Mouse (Mus musculus) intestine, postnatal 0 days (tissue): ENCODE results near the gene Mapk12. TPM values are rescaled to one million over a fixed set of nuclear protein-coding genes. Genes with fewer than 3 reads are reported as not detected.
A peak's percentile ranks its signal among the peaks of the same experiment; 100 is the strongest.

ENCODE experiments used
- ATAC-seq: fragments of 200-750 bp; cut with Nextera tagmentation; 2 replicates; pipeline ENCODE4 v1.8.0; 2017; ENCODE audit warnings: mild to moderate bottlenecking, moderate TSS enrichment, moderate library complexity
- H3K27ac ChIP-seq: fragments of 300-500 bp; sonication (generic); 2 replicates; pipeline ENCODE4 v1.5.1; 2014; ENCODE audit warnings: mild to moderate bottlenecking, low read depth, low read length, moderate library complexity
- H3K27me3 ChIP-seq: fragments of 300-500 bp; sonication (generic); replicated peaks from 2 replicates; pipeline ENCODE4 v1.6.1; 2014; ENCODE audit warnings: low read length, mixed read lengths; ENCODE audit not compliant: control insufficient read depth, insufficient read depth
- H3K36me3 ChIP-seq: fragments of 300-500 bp; sonication (generic); 2 replicates; pipeline ENCODE4 v1.6.1; 2014; ENCODE audit warnings: mild to moderate bottlenecking, moderate library complexity; ENCODE audit not compliant: control insufficient read depth, insufficient read depth
- H3K4me1 ChIP-seq: fragments of 300-500 bp; sonication (generic); replicated peaks from 2 replicates; pipeline ENCODE4 v1.6.1; 2014; ENCODE audit warnings: antibody characterized with exemption, low read length, mixed read lengths; ENCODE audit not compliant: control insufficient read depth, insufficient read depth
- H3K4me2 ChIP-seq: fragments of 300-500 bp; sonication (generic); replicated peaks from 2 replicates; pipeline ENCODE4 v1.6.1; 2014; ENCODE audit warnings: low read depth, mild to moderate bottlenecking, moderate library complexity
- H3K4me3 ChIP-seq: fragments of 300-500 bp; sonication (generic); 2 replicates; pipeline ENCODE4 v1.5.1; 2014; ENCODE audit warnings: low read depth, low read length
- H3K9ac ChIP-seq: fragments of 300-500 bp; sonication (generic); 2 replicates; pipeline ENCODE4 v1.6.1; 2014; ENCODE audit warnings: mild to moderate bottlenecking, low read depth, low read length
- H3K9me3 ChIP-seq: fragments of 300-500 bp; sonication (generic); 2 replicates; pipeline ENCODE4 v1.6.1; 2016; ENCODE audit warnings: mixed run types; ENCODE audit not compliant: control insufficient read depth
- CTCF ChIP-seq: sonication (generic); IDR thresholded peaks from 2 replicates; pipeline ENCODE4 v1.5.1; 2016; ENCODE audit warnings: low read depth, mild to moderate bottlenecking, control low read depth, antibody characterized with exemption, moderate library complexity
- WGBS: fragments of 180-500 bp; shearing (Covaris S2); extraction: QIAGEN DNeasy Blood & Tissue Kit; methylation state at CpG from one replicate; pipeline ENCODE4 v1.1.7; 2014; 5-methylcytosine and 5-hydroxymethylcytosine counted together
- microRNA-seq: library from miRNA; unstranded; fragments of <30 nt; microRNA quantifications from one replicate; pipeline ENCODE4, GENCODE M21; 2016
- polyA plus RNA-seq: library from polyadenylated mRNA; unstranded; fragments of >200 nt; fragmentation: Nextera tagmentation; extraction: Ambion mirVana; gene quantifications from 2 replicates; pipeline ENCODE4 v1.2.1, GENCODE M21; 2015

Mapk12 gene
- polyA plus RNA-seq, 1 experiment from 2014 or later = 2.7 TPM

DNA sequence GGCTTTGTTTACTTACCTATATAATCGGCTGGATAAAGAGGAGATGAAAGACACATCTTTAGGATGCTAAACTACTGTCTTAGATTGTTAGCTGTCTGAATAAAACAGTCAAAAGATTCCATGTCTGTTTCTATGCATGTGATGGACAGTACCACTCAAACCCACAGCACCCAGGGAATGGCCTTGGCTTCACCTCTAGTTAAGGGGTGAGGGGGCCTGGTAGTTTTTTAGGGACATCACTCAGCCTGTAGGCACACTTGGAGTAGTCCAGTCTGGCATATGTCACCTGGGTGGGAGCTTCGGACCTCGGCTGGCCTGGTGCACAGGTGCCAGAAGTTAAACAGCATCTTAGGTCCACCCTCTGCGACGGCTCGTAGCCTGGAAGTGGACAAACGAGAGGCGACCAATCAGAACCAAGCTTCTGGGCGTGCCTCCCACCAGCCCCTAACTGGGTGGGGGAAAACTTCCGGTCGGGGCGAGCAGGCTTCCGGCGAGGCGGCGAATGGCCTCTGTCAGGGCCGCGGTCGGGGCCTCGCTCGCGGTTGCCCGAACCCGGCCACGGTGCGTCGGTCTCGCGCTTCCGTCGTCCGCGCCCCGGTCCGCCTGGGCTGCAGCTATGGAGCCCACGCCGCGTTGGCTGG lies 51.8 kb downstream of the Mapk12 start, which contains the start of gene Selenoo:
Gene Selenoo, plus strand, starts transcription at position 478 of the 641 bp plus-strand sequence.
- Histone ChIP-seq H3K4me3 (peak within 1 kb of the TSS; percentile 88), H3K4me2 (peak within 1 kb of the TSS; percentile 87), H3K27ac (peak within 1 kb of the TSS; percentile 95), H3K36me3 (peaks cover 46% of the 10 kb centered on the region), H3K9ac (peak within 1 kb of the TSS; percentile 94), H3K4me1 (0 out of 2 replicates have a peak, but pooled peaks cover 7% of the 10 kb centered on the region), H3K9me3 (no peaks in the 10 kb centered on the region), H3K27me3 (no peaks in the 10 kb centered on the region)
- TF ChIP-seq CTCF = no peak
- peak; percentile 85 for ATAC-seq
- WGBS = under 1% methylated on average over 38 of the region's 38 CpGs

DNA sequence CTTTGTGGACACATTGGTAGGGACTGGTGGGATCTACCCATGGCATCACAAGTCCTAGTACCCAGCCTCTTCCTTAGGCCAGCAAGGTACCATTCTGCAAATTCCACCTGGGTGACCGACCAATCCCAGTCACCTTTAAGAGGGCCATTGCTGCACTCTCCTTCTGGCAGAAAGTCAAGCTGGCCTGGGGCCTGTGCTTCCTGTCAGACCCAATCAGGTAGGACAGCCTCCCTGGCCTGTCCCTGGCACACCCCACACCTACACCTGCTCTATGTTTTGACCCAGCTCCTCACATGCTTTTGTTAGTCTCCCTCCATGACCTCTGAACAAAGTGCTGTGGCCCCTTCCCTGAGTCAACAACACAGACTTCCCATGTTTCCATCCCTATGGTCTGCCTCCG lies 55.7 kb downstream of the Mapk12 start:
- Histone ChIP-seq H3K27me3 (no peaks in the 10 kb centered on the region), H3K9me3 (no peaks in the 10 kb centered on the region), H3K4me1 (0 out of 2 replicates have a peak, but pooled peaks cover 2% of the 10 kb centered on the region), H3K4me2 (no peak overlapping the region), H3K4me3 (no peak overlapping the region), H3K36me3 (peaks cover 63% of the 10 kb centered on the region), H3K9ac (no peak overlapping the region), H3K27ac (no peak overlapping the region)
- TF ChIP-seq CTCF = no peak
- WGBS = 87% methylated on average over 2 of the region's 2 CpGs
- ATAC-seq = no peak

DNA sequence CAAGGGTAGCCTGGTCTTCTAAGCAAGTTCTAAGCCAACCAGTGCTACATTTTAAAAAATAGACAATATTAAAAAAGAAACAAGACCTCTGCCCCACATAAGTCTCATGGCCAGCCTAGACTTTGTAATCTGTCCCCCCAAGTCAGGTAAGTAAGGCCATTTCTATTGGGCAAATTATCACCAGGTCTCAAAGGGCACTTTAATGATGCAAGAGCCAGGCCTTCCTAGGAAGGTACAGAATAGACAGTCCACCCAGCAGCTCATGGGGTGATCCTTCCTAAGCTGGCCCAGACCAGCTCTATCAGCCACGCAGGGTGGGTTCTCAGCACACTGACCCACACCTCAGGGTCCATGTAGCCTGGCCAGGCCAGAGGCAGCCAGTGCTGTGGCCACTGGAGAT lies 56.6 kb downstream of the Mapk12 start:
- TF ChIP-seq CTCF = no peak
- ATAC-seq = no peak
- Histone ChIP-seq H3K27me3 (no peaks in the 10 kb centered on the region), H3K9ac (no peak overlapping the region), H3K4me3 (no peak overlapping the region), H3K9me3 (no peaks in the 10 kb centered on the region), H3K4me1 (no peaks in the 10 kb centered on the region), H3K4me2 (no peak overlapping the region), H3K27ac (peak overlapping the region; percentile 62; the same call in 1 of the 2 replicates), H3K36me3 (peaks cover 65% of the 10 kb centered on the region)
- WGBS = 92% methylated on average over 1 of the region's 1 CpGs

Small RNAs within 50 kb of the gene (microRNA-seq; reads per million reads assigned to microRNA genes)
- gene Mir6958 (2.2 reads per million), gene Mir7118 (0.82 reads per million)

Other genes starting within 250 kb of the Mapk12 start
- not detected in 2 replicates for gene Ttll8, start 186.3 kb downstream of the Mapk12 start, polyA plus RNA-seq
- not detected in 2 replicates for gene Mlc1, start 161.7 kb downstream of the Mapk12 start, polyA plus RNA-seq
- not detected in 2 replicates for gene Mov10l1, start 157.8 kb downstream of the Mapk12 start, polyA plus RNA-seq
- gene Panx2, start 81.0 kb downstream of the Mapk12 start, polyA plus RNA-seq = 0.26 and 0.48 TPM in 2 replicates
- gene Trabd, start 65.6 kb downstream of the Mapk12 start, polyA plus RNA-seq = 32.5 and 33.0 TPM in 2 replicates
- gene Selenoo, start 51.6 kb downstream of the Mapk12 start, polyA plus RNA-seq = 9.6 and 10.4 TPM in 2 replicates
- gene Tubgcp6, start 17.6 kb downstream of the Mapk12 start, polyA plus RNA-seq = 3.6 and 4.2 TPM in 2 replicates
- 7.6 and 8.6 TPM in 2 replicates for gene Hdac10, start 12.0 kb downstream of the Mapk12 start, polyA plus RNA-seq
- gene Mapk11, start 8.9 kb upstream of the Mapk12 start, polyA plus RNA-seq = 1.6 and 1.9 TPM in 2 replicates
- gene Plxnb2, start 40.1 kb upstream of the Mapk12 start, polyA plus RNA-seq = 71.5 and 74.0 TPM in 2 replicates
- gene Dennd6b, start 55.8 kb upstream of the Mapk12 start, polyA plus RNA-seq = 3.2 and 3.4 TPM in 2 replicates
- 17.7 and 21.3 TPM in 2 replicates for gene Ppp6r2, start 70.8 kb upstream of the Mapk12 start, polyA plus RNA-seq
- gene Sbf1, start 174.6 kb upstream of the Mapk12 start, polyA plus RNA-seq = 22.2 and 24.2 TPM in 2 replicates
- gene Adm2, start 182.0 kb upstream of the Mapk12 start, polyA plus RNA-seq = 0.14 TPM in 1 of 2 replicates, not detected in the other
- not detected in 2 replicates for gene Miox, start 193.7 kb upstream of the Mapk12 start, polyA plus RNA-seq
- gene Lmf2, start 215.0 kb upstream of the Mapk12 start, polyA plus RNA-seq = 19.1 and 20.5 TPM in 2 replicates
- gene Ncaph2, start 215.0 kb upstream of the Mapk12 start, polyA plus RNA-seq = 55.2 and 65.2 TPM in 2 replicates
- gene Sco2, start 233.1 kb upstream of the Mapk12 start, polyA plus RNA-seq = 14.6 and 18.0 TPM in 2 replicates
- gene Tymp, start 236.3 kb upstream of the Mapk12 start, polyA plus RNA-seq = 3.6 and 4.8 TPM in 2 replicates
- gene Odf3b, start 238.6 kb upstream of the Mapk12 start, polyA plus RNA-seq = 2.1 and 3.2 TPM in 2 replicates
- not detected in 2 replicates for gene Klhdc7b, start 244.2 kb upstream of the Mapk12 start, polyA plus RNA-seq